Mouse (Mus musculus): ENCODE measurements around the gene Prss46. TPM values are rescaled to one million over a fixed set of nuclear protein-coding genes. Genes with fewer than 3 reads are reported as not detected.

Gene Prss46
- total and polyA plus RNA-seq, 3 experiments: not detected

GRCm38 (mm10) chr9:110833021-110833420, 11.3 kb upstream of the Prss46 start:
- intact Hi-C loops (cut with DNase I): no loop called here
- no peak for TF ChIP-seq POLR2A (IDR thresholded peaks at IDR 0.05; ENCODE audit: insufficient read depth, low read depth, low read length)
- TF ChIP-seq EP300 (IDR thresholded peaks at IDR 0.05; ENCODE audit: insufficient read depth, low read depth, low read length): no peak
- no peak for TF ChIP-seq CTCF (IDR thresholded peaks at IDR 0.05)
- WGBS: 81% methylated on average over 5 of the region's 5 CpGs
- Histone ChIP-seq H3K27ac (no peak overlapping the region), H3K9ac (ENCODE audit: low read depth, low read length) (no peak overlapping the region), H3K27me3 (ENCODE audit: control insufficient read depth, insufficient read depth, low read length) (no peaks in the 10 kb centered on the region), H3K79me2 (replicated peaks; ENCODE audit: control insufficient read depth, insufficient read depth, low read length) (no peaks in the 10 kb centered on the region), H3K4me1 (ENCODE audit: control insufficient read depth, insufficient read depth, low read length) (no peaks in the 10 kb centered on the region; the same call in 1 of the 2 replicates), H3K36me3 (ENCODE audit: control insufficient read depth, insufficient read depth, low read length) (no peaks in the 10 kb centered on the region), H3K4me3 (no peak overlapping the region)
- DNase-seq: no peak

GRCm38 (mm10) chr9:110834411-110834810, 9.9 kb upstream of the Prss46 start, which contains the start of gene Prss45:
TSS of gene Prss45 (plus strand) at chr9:110834588.
- Histone ChIP-seq H3K27me3 (ENCODE audit: control insufficient read depth, insufficient read depth, low read length) (no peaks in the 10 kb centered on the region), H3K27ac (no peak within 1 kb of the TSS), H3K9ac (ENCODE audit: low read depth, low read length) (no peak within 1 kb of the TSS), H3K79me2 (replicated peaks; ENCODE audit: control insufficient read depth, insufficient read depth, low read length) (no peaks in the 10 kb centered on the region), H3K4me3 (no peak within 1 kb of the TSS), H3K36me3 (ENCODE audit: control insufficient read depth, insufficient read depth, low read length) (no peaks in the 10 kb centered on the region), H3K4me1 (ENCODE audit: control insufficient read depth, insufficient read depth, low read length) (no peaks in the 10 kb centered on the region)
- no peak for TF ChIP-seq EP300 (IDR thresholded peaks at IDR 0.05; ENCODE audit: insufficient read depth, low read depth, low read length)
- TF ChIP-seq POLR2A (IDR thresholded peaks at IDR 0.05; ENCODE audit: insufficient read depth, low read depth, low read length): no peak
- TF ChIP-seq CTCF (IDR thresholded peaks at IDR 0.05): no peak
- intact Hi-C loops (cut with DNase I): no loop called here
- no peak for DNase-seq
- 77% methylated on average over 19 of the region's 19 CpGs for WGBS

GRCm38 (mm10) chr9:110834961-110835360, 9.3 kb upstream of the Prss46 start:
- no peak overlapping the region for H3K27ac ChIP-seq
- H3K79me2 ChIP-seq (replicated peaks; ENCODE audit: control insufficient read depth, insufficient read depth, low read length): no peaks in the 10 kb centered on the region
- H3K36me3 ChIP-seq (ENCODE audit: control insufficient read depth, insufficient read depth, low read length): no peaks in the 10 kb centered on the region
- no peaks in the 10 kb centered on the region for H3K27me3 ChIP-seq (ENCODE audit: control insufficient read depth, insufficient read depth, low read length)
- no peak for DNase-seq
- no peak overlapping the region for H3K9ac ChIP-seq (ENCODE audit: low read depth, low read length)
- WGBS: 35% methylated on average over 10 of the region's 10 CpGs
- H3K4me3 ChIP-seq: no peak overlapping the region
- intact Hi-C loops (cut with DNase I): no loop called here
- TF ChIP-seq POLR2A (IDR thresholded peaks at IDR 0.05; ENCODE audit: insufficient read depth, low read depth, low read length): no peak
- TF ChIP-seq CTCF (IDR thresholded peaks at IDR 0.05): no peak
- TF ChIP-seq EP300 (IDR thresholded peaks at IDR 0.05; ENCODE audit: insufficient read depth, low read depth, low read length): no peak
- no peaks in the 10 kb centered on the region for H3K4me1 ChIP-seq (ENCODE audit: control insufficient read depth, insufficient read depth, low read length)

GRCm38 (mm10) chr9:110836112-110836511, 8.2 kb upstream of the Prss46 start:
- DNase-seq: peak in 1 of 2 experiments; percentile 42
- Histone ChIP-seq H3K4me1 (ENCODE audit: control insufficient read depth, insufficient read depth, low read length) (no peaks in the 10 kb centered on the region), H3K27ac (no peak overlapping the region), H3K4me3 (no peak overlapping the region), H3K79me2 (replicated peaks; ENCODE audit: control insufficient read depth, insufficient read depth, low read length) (no peaks in the 10 kb centered on the region), H3K9ac (ENCODE audit: low read depth, low read length) (no peak overlapping the region), H3K36me3 (ENCODE audit: control insufficient read depth, insufficient read depth, low read length) (no peaks in the 10 kb centered on the region), H3K27me3 (ENCODE audit: control insufficient read depth, insufficient read depth, low read length) (no peaks in the 10 kb centered on the region)
- WGBS: 46% methylated on average over 2 of the region's 2 CpGs
- TF ChIP-seq CTCF (IDR thresholded peaks at IDR 0.05): no peak
- TF ChIP-seq EP300 (IDR thresholded peaks at IDR 0.05; ENCODE audit: insufficient read depth, low read depth, low read length): no peak
- no peak for TF ChIP-seq POLR2A (IDR thresholded peaks at IDR 0.05; ENCODE audit: insufficient read depth, low read depth, low read length)
- intact Hi-C loops (cut with DNase I): no loop called here

GRCm38 (mm10) chr9:110840905-110841304, 3.4 kb upstream of the Prss46 start:
- no peak for TF ChIP-seq CTCF (IDR thresholded peaks at IDR 0.05)
- no peak for TF ChIP-seq EP300 (IDR thresholded peaks at IDR 0.05; ENCODE audit: insufficient read depth, low read depth, low read length)
- no peak for TF ChIP-seq POLR2A (IDR thresholded peaks at IDR 0.05; ENCODE audit: insufficient read depth, low read depth, low read length)
- Histone ChIP-seq H3K4me1 (ENCODE audit: control insufficient read depth, insufficient read depth, low read length) (no peaks in the 10 kb centered on the region), H3K79me2 (replicated peaks; ENCODE audit: control insufficient read depth, insufficient read depth, low read length) (no peaks in the 10 kb centered on the region), H3K4me3 (no peak overlapping the region), H3K9ac (ENCODE audit: low read depth, low read length) (no peak overlapping the region), H3K27ac (no peak overlapping the region), H3K27me3 (ENCODE audit: control insufficient read depth, insufficient read depth, low read length) (no peaks in the 10 kb centered on the region), H3K36me3 (ENCODE audit: control insufficient read depth, insufficient read depth, low read length) (no peaks in the 10 kb centered on the region)
- DNase-seq: no peak
- WGBS: 76% methylated on average over 6 of the region's 6 CpGs
- intact Hi-C loops (cut with DNase I): no loop called here

- 38% methylated on average over 2 of the region's 2 CpGs for WGBS
- H3K4me1 ChIP-seq (ENCODE audit: control insufficient read depth, insufficient read depth, low read length): no peaks in the 10 kb centered on the region
- H3K4me3 ChIP-seq: no peak overlapping the region
- H3K27ac ChIP-seq: no peak overlapping the region
- TF ChIP-seq POLR2A (IDR thresholded peaks at IDR 0.05; ENCODE audit: insufficient read depth, low read depth, low read length) (no peak), EP300 (IDR thresholded peaks at IDR 0.05; ENCODE audit: insufficient read depth, low read depth, low read length) (no peak), CTCF (IDR thresholded peaks at IDR 0.05) (no peak)
- H3K36me3 ChIP-seq (ENCODE audit: control insufficient read depth, insufficient read depth, low read length): no peaks in the 10 kb centered on the region
- intact Hi-C loops (cut with DNase I): no loop called here
- no peak overlapping the region for H3K9ac ChIP-seq (ENCODE audit: low read depth, low read length)
- H3K79me2 ChIP-seq (replicated peaks; ENCODE audit: control insufficient read depth, insufficient read depth, low read length): no peaks in the 10 kb centered on the region
- no peaks in the 10 kb centered on the region for H3K27me3 ChIP-seq (ENCODE audit: control insufficient read depth, insufficient read depth, low read length)
- DNase-seq: no peak
Observed at GRCm38 (mm10) chr9:110841438-110841837, 2.9 kb upstream of the Prss46 start.

Data from heart, adult 2 months (tissue).